Mouse (Mus musculus): ENCODE data around the gene Rag2. TPM values are rescaled to one million over a fixed set of nuclear protein-coding genes. Genes with fewer than 3 reads are reported as not detected.

The Rag2 gene
- polyA plus RNA-seq, 1 experiment = 55.7 TPM

DNA sequence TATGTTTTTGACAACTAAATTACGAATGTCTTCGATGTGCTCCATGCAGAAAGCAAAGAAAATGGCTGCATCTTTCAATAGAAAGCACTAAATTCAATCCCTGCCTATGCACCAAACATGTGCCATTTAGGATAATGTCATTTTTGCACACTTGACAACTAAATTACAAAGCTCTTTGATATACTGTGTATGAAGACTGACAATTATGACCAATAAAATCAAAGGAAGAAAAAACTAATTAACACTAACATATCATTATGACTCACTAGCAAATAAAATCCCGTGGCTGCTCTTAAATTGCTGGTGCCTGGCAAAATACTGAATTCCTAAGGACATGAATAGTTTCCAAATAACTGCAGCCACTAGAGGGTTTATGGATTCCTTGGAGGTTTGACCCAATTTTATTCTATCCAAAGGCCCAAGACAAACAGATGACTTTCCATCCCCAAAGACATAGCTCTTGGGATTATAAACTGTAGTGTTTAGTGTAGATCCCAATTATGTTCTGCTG is 15.4 kb downstream of the Rag2 start:
- Histone ChIP-seq H3K4me1 (replicated peaks; ENCODE audit: control insufficient read depth, insufficient read depth, low read length) (peaks cover 41% of the 10 kb centered on the region), H3K36me3 (ENCODE audit: control insufficient read depth, insufficient read depth, low read length) (peaks cover 69% of the 10 kb centered on the region), H3K27ac (ENCODE audit: control insufficient read depth, insufficient read depth, low read length) (no peak overlapping the region), H3K4me3 (ENCODE audit: control insufficient read depth, insufficient read depth, low read length) (no peak overlapping the region), H3K27me3 (ENCODE audit: control insufficient read depth, insufficient read depth, low read length) (no peaks in the 10 kb centered on the region)
- TF ChIP-seq CTCF (IDR thresholded peaks at IDR 0.05; ENCODE audit: borderline replicate concordance, control insufficient read depth, extremely low read depth, insufficient read depth, low read length, poor library complexity) = no peak
- no peak for TF ChIP-seq POLR2A (IDR thresholded peaks at IDR 0.05; ENCODE audit: control insufficient read depth, extremely low read depth, insufficient read depth, low read length, poor library complexity)
- WGBS = 92% methylated on average over 3 of the region's 3 CpGs
- DNase-seq = no peak

DNA sequence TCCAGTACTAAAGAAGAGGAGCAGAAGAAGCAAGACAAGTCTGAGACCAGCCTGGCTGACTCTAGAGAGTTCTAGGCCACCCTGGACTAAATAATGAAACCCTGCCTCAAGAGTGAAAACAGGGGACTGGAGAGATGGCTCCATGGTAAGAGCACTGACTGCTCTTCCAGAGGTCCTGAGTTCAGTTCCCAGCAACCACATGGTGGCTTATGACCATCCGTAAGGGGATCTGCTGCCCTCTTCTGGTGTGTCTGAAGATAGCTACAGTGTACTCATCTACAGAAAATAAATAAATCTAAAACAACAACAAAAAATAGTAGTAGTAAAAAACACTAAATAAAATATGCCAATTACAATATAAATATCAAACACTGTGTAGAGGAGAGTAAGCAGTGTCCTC is 21.3 kb downstream of the Rag2 start:
- Histone ChIP-seq H3K4me1 (replicated peaks; ENCODE audit: control insufficient read depth, insufficient read depth, low read length) (peaks cover 34% of the 10 kb centered on the region), H3K27ac (ENCODE audit: control insufficient read depth, insufficient read depth, low read length) (peak overlapping the region; percentile 60), H3K4me3 (ENCODE audit: control insufficient read depth, insufficient read depth, low read length) (peak overlapping the region; percentile 52), H3K27me3 (ENCODE audit: control insufficient read depth, insufficient read depth, low read length) (no peaks in the 10 kb centered on the region), H3K36me3 (ENCODE audit: control insufficient read depth, insufficient read depth, low read length) (peaks cover 58% of the 10 kb centered on the region)
- TF ChIP-seq POLR2A (IDR thresholded peaks at IDR 0.05; ENCODE audit: control insufficient read depth, extremely low read depth, insufficient read depth, low read length, poor library complexity) (no peak), CTCF (IDR thresholded peaks at IDR 0.05; ENCODE audit: borderline replicate concordance, control insufficient read depth, extremely low read depth, insufficient read depth, low read length, poor library complexity) (no peak)
- peak; percentile 56 for DNase-seq
- WGBS = 89% methylated on average over 1 of the region's 1 CpGs

DNA sequence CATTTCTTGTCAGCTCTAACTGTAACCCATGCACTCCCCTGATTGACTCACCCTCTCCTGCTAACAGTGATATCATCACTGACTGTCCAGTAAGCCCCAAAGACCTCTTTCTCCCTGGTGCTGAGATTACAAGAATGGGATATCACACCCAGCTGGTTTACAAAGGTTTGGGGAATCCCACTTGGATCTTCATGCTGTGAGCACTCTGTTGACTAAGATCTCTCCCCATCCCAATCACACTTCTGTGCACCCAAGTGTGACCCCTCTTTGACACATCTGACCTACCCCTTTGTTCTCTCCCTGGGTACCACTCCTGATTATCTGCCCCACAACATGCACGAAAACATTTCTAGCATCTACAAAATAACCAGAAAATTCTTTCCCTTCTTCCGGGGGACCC is 23.8 kb downstream of the Rag2 start:
- peak overlapping the region; percentile 57 for H3K4me3 ChIP-seq (ENCODE audit: control insufficient read depth, insufficient read depth, low read length)

DNA sequence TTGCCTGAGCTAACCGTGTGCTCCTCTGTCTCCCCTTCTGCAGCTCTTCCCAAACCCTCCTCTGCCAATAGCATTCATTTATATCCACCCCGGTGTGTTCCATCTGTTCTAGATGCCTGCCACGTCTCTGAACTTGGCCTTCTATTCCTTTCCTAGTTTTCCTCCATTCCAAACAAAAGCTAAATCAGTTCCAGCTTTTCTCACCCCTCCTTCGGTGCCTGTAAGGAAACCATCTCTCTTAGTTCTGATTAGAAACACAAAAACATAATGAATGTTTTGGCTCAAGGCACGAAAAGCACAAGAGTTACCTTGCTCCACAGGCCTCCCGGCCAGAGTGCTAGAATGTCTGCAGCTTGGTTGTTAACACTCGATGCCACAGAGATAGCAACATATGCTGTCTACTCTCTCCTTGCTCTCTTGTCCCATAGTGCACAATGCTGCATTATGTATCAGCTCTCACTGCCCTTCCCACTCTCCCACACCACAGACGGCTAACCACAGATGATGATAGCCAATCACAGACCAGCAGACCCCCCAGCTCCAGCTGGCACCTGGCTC is 24.7 kb downstream of the Rag2 start, which contains the start of the genes Rag1 and B230118H07Rik:
TSS of gene Rag1 (minus strand) at position 388 of the 558 bp plus-strand sequence.
TSS of gene B230118H07Rik (minus strand) at position 419 of the 558 bp plus-strand sequence.
- peak; percentile 85 for DNase-seq
- Histone ChIP-seq H3K36me3 (ENCODE audit: control insufficient read depth, insufficient read depth, low read length) (peaks cover 25% of the 10 kb centered on the region), H3K27me3 (ENCODE audit: control insufficient read depth, insufficient read depth, low read length) (no peaks in the 10 kb centered on the region), H3K4me1 (replicated peaks; ENCODE audit: control insufficient read depth, insufficient read depth, low read length) (peaks cover 15% of the 10 kb centered on the region), H3K27ac (ENCODE audit: control insufficient read depth, insufficient read depth, low read length) (peak within 1 kb of the TSS; percentile 92), H3K4me3 (ENCODE audit: control insufficient read depth, insufficient read depth, low read length) (peak within 1 kb of the TSS; percentile 57)
- 19% methylated on average over 8 of the region's 8 CpGs for WGBS
- TF ChIP-seq POLR2A (IDR thresholded peaks at IDR 0.05; ENCODE audit: control insufficient read depth, extremely low read depth, insufficient read depth, low read length, poor library complexity) = 0 out of 2 replicates have a peak, but pooled peaks have one; percentile 47
- no peak for TF ChIP-seq CTCF (IDR thresholded peaks at IDR 0.05; ENCODE audit: borderline replicate concordance, control insufficient read depth, extremely low read depth, insufficient read depth, low read length, poor library complexity)

More for the DNA sequence above, 23.8 kb downstream of the Rag2 start:
- Histone ChIP-seq H3K4me1 (replicated peaks; ENCODE audit: control insufficient read depth, insufficient read depth, low read length) (peaks cover 24% of the 10 kb centered on the region), H3K27ac (ENCODE audit: control insufficient read depth, insufficient read depth, low read length) (peak overlapping the region; percentile 92), H3K36me3 (ENCODE audit: control insufficient read depth, insufficient read depth, low read length) (peaks cover 33% of the 10 kb centered on the region), H3K27me3 (ENCODE audit: control insufficient read depth, insufficient read depth, low read length) (no peaks in the 10 kb centered on the region)
- TF ChIP-seq POLR2A (IDR thresholded peaks at IDR 0.05; ENCODE audit: control insufficient read depth, extremely low read depth, insufficient read depth, low read length, poor library complexity) (no peak), CTCF (IDR thresholded peaks at IDR 0.05; ENCODE audit: borderline replicate concordance, control insufficient read depth, extremely low read depth, insufficient read depth, low read length, poor library complexity) (no peak)
- 56% methylated on average over 2 of the region's 2 CpGs for WGBS
- no peak for DNase-seq

DNA sequence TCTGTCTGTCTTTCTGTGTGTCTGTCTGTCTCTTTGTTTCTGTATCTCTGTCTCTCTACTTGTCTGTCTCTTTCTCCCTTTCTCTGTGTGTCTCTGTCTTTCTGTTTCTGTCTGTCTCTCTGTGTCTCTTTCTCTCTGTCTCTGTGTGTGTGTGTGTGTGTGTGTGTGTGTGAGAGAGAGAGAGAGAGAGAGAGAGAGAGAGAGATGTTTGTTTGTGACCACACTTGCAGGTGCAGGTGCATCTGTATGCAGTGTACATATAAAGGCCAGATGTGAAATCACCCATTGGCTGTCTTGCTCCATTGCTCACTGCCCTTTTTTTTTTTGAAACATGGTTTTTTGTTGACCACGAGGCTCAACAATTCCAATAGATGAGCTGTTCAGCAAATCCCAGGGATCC is 25.9 kb downstream of the Rag2 start:
- Histone ChIP-seq H3K4me3 (ENCODE audit: control insufficient read depth, insufficient read depth, low read length) (no peak overlapping the region), H3K36me3 (ENCODE audit: control insufficient read depth, insufficient read depth, low read length) (peaks cover 16% of the 10 kb centered on the region), H3K27ac (ENCODE audit: control insufficient read depth, insufficient read depth, low read length) (peak overlapping the region; percentile 93; the same call in 1 of the 2 replicates), H3K4me1 (replicated peaks; ENCODE audit: control insufficient read depth, insufficient read depth, low read length) (peaks cover 11% of the 10 kb centered on the region), H3K27me3 (ENCODE audit: control insufficient read depth, insufficient read depth, low read length) (no peaks in the 10 kb centered on the region)
- TF ChIP-seq POLR2A (IDR thresholded peaks at IDR 0.05; ENCODE audit: control insufficient read depth, extremely low read depth, insufficient read depth, low read length, poor library complexity) = no peak
- TF ChIP-seq CTCF (IDR thresholded peaks at IDR 0.05; ENCODE audit: borderline replicate concordance, control insufficient read depth, extremely low read depth, insufficient read depth, low read length, poor library complexity) = no peak
- DNase-seq = peak; percentile 53
- WGBS = 14% methylated on average over 1 of the region's 1 CpGs

DNA sequence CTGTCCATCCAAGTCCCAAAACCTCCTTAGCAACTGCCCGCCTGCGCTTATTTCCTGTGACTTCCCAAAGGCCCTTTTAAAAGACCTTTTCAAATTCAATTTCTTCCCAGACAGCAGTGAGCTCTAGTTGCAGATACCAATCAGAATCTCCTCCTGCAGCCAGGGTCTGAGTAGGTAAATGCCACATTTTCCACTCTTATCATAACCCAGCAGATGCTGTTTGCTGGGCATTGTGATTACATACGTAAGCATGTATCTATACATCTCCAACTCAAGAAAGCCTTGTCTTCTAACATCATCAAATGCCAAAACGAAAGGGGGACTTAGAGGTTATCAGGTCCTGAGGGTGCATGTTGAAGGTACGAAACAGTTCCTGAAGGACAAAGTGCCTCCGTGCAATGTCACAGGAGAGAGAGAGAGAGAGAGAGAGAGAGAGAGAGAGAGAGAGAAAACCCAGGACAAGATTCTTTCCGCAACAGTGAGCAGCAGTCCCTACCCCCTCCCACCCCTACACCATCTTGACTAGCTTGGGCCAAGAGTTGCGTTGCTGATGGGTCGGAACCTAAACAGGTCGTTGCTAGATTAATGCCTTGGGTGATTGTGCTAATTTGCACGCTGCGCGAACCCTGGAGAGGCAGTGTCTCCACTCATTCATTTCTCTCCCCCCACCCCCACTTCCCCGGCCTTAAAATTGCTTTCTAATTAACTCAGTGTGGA is 27.8 kb downstream of the Rag2 start:
- Histone ChIP-seq H3K4me3 (ENCODE audit: control insufficient read depth, insufficient read depth, low read length) (peak overlapping the region; percentile 25), H3K36me3 (ENCODE audit: control insufficient read depth, insufficient read depth, low read length) (no peaks in the 10 kb centered on the region), H3K27ac (ENCODE audit: control insufficient read depth, insufficient read depth, low read length) (peak overlapping the region; percentile 91), H3K4me1 (replicated peaks; ENCODE audit: control insufficient read depth, insufficient read depth, low read length) (peaks cover 11% of the 10 kb centered on the region), H3K27me3 (ENCODE audit: control insufficient read depth, insufficient read depth, low read length) (no peaks in the 10 kb centered on the region)
- WGBS = 46% methylated on average over 14 of the region's 14 CpGs
- no peak for DNase-seq
- TF ChIP-seq POLR2A (IDR thresholded peaks at IDR 0.05; ENCODE audit: control insufficient read depth, extremely low read depth, insufficient read depth, low read length, poor library complexity) (no peak), CTCF (IDR thresholded peaks at IDR 0.05; ENCODE audit: borderline replicate concordance, control insufficient read depth, extremely low read depth, insufficient read depth, low read length, poor library complexity) (no peak)
